Mouse (Mus musculus) c-Kit-positive CD71-negative TER-119-negative erythroid progenitor cells, embryonic 14.5 days (primary cell): ENCODE results near the gene Kcnk13.
"Not testable (repeated sequence)": the region's sequence is repeated elsewhere in the genome, so short reads cannot be mapped to it uniquely, and the experiment has no call there.

Source experiments
- DNase-seq: peaks from one replicate; pipeline ENCODE4 v3.0.0-alpha.2; 2013; ENCODE audit warnings: low read depth

The Kcnk13 gene

GRCm38 (mm10) chr12:99965203-99966115, 1.2 kb downstream of the Kcnk13 start:
- no peak for DNase-seq

GRCm38 (mm10) chr12:99966116-99966770, 1.9 kb downstream of the Kcnk13 start:
- DNase-seq, result no peak

- DNase-seq, result no peak
These were observed 2.6 kb downstream of the Kcnk13 start for GRCm38 (mm10) chr12:99966881-99967363.

GRCm38 (mm10) chr12:99969906-99970305, 5.6 kb downstream of the Kcnk13 start:
- no peak for DNase-seq

GRCm38 (mm10) chr12:99971205-99971894, 7.1 kb downstream of the Kcnk13 start:
- DNase-seq, result not testable (repeated sequence)

GRCm38 (mm10) chr12:99972825-99973224, 8.5 kb downstream of the Kcnk13 start:
- DNase-seq, result no peak

GRCm38 (mm10) chr12:99973659-99974058, 9.4 kb downstream of the Kcnk13 start:
- DNase-seq, result no peak

GRCm38 (mm10) chr12:99979541-99979940, 15.2 kb downstream of the Kcnk13 start:
- no peak for DNase-seq

GRCm38 (mm10) chr12:99986797-99987196, 22.5 kb downstream of the Kcnk13 start:
- no peak for DNase-seq

GRCm38 (mm10) chr12:99988144-99988543, 23.8 kb downstream of the Kcnk13 start:
- DNase-seq, result no peak

- no peak for DNase-seq
These were observed 28.1 kb downstream of the Kcnk13 start for GRCm38 (mm10) chr12:99992362-99992862.

- no peak for DNase-seq
These were observed 29.0 kb downstream of the Kcnk13 start for GRCm38 (mm10) chr12:99993146-99993890.

GRCm38 (mm10) chr12:99995951-99996350, 31.7 kb downstream of the Kcnk13 start:
- no peak for DNase-seq

GRCm38 (mm10) chr12:99999726-100000125, 35.4 kb downstream of the Kcnk13 start:
- no peak for DNase-seq

- no peak for DNase-seq
These were observed 36.1 kb downstream of the Kcnk13 start for GRCm38 (mm10) chr12:100000381-100000780.

- no peak for DNase-seq
These were observed 36.9 kb downstream of the Kcnk13 start for GRCm38 (mm10) chr12:100001246-100001645.

- DNase-seq, result no peak
These were observed 37.6 kb downstream of the Kcnk13 start for GRCm38 (mm10) chr12:100001910-100002309.

GRCm38 (mm10) chr12:100002914-100003587, 38.8 kb downstream of the Kcnk13 start:
- DNase-seq, result no peak

GRCm38 (mm10) chr12:100005285-100005684, 41.0 kb downstream of the Kcnk13 start:
- no peak for DNase-seq

- DNase-seq, result no peak
These were observed 42.4 kb downstream of the Kcnk13 start for GRCm38 (mm10) chr12:100006681-100007080.

- no peak for DNase-seq
These were observed 48.5 kb downstream of the Kcnk13 start for GRCm38 (mm10) chr12:100012839-100013238.
